Mouse (Mus musculus) limb, embryonic 14.5 days (tissue): ENCODE results near the gene Rnf5. TPM values are rescaled to one million over a fixed set of nuclear protein-coding genes. Genes with fewer than 3 reads are reported as not detected.
A peak's percentile ranks its signal among the peaks of the same experiment; 100 is the strongest.

Experiments used
- ATAC-seq: fragments of 200-750 bp; cut with Nextera tagmentation; 2 replicates; pipeline ENCODE4 v1.8.0; 2017; ENCODE audit warnings: low read depth, moderate number of reproducible peaks, moderate TSS enrichment; ENCODE audit not compliant: low FRiP score
- DNase-seq: peaks from one replicate; pipeline ENCODE4 v3.0.0-alpha.2; 2015; ENCODE audit warnings: low spot score
- H3K27ac ChIP-seq: fragments of 300-500 bp; sonication (generic); replicated peaks from 2 replicates; pipeline ENCODE4 v1.5.1; 2014; ENCODE audit warnings: low read depth, mild to moderate bottlenecking, low read length, moderate library complexity, mixed read lengths
- H3K27me3 ChIP-seq: fragments of 300-500 bp; sonication (generic); 2 replicates; pipeline ENCODE4 v1.6.1; 2014; ENCODE audit warnings: low read length, mixed read lengths; ENCODE audit not compliant: control insufficient read depth, insufficient read depth
- H3K36me3 ChIP-seq: fragments of 300-500 bp; sonication (generic); 2 replicates; pipeline ENCODE4 v1.6.1; 2014; ENCODE audit warnings: mild to moderate bottlenecking, low read length, moderate library complexity, mixed read lengths; ENCODE audit not compliant: control insufficient read depth, insufficient read depth
- H3K4me1 ChIP-seq: fragments of 300-500 bp; sonication (generic); 2 replicates; pipeline ENCODE4 v1.6.1; 2014; ENCODE audit warnings: antibody characterized with exemption, low read length, mixed read lengths; ENCODE audit not compliant: control insufficient read depth, insufficient read depth
- H3K4me2 ChIP-seq: fragments of 300-500 bp; sonication (generic); replicated peaks from 2 replicates; pipeline ENCODE4 v1.6.1; 2014; ENCODE audit warnings: low read depth, mild to moderate bottlenecking, low read length, moderate library complexity; ENCODE audit not compliant: severe bottlenecking
- H3K4me3 ChIP-seq: fragments of 300-500 bp; sonication (generic); replicated peaks from 2 replicates; pipeline ENCODE4 v1.5.1; 2014; ENCODE audit warnings: low read length
- H3K9ac ChIP-seq: fragments of 300-500 bp; sonication (generic); 2 replicates; pipeline ENCODE4 v1.6.1; 2014; ENCODE audit warnings: mild to moderate bottlenecking, low read depth, low read length, moderate library complexity; ENCODE audit not compliant: severe bottlenecking
- H3K9me3 ChIP-seq: fragments of 300-500 bp; sonication (generic); 2 replicates; pipeline ENCODE4 v1.6.1; 2016; ENCODE audit warnings: low read length; ENCODE audit not compliant: control insufficient read depth
- POLR2A ChIP-seq: fragments of 200-500 bp; IDR thresholded peaks from 2 replicates; pipeline ENCODE4 v1.8.0; 2012; ENCODE audit warnings: inconsistent platforms, mild to moderate bottlenecking, moderate library complexity, borderline replicate concordance; ENCODE audit not compliant: insufficient read depth, insufficient read length; ENCODE audit errors: extremely low read depth
- WGBS: fragments of 180-500 bp; shearing (Covaris S2); extraction: QIAGEN DNeasy Blood & Tissue Kit; methylation state at CpG from one replicate; pipeline ENCODE4 v1.1.7; 2014; 5-methylcytosine and 5-hydroxymethylcytosine counted together
- polyA plus RNA-seq, 2 experiments: library from polyadenylated mRNA; depleted of rRNA in 1 of 2; stranded (reverse) in 1 of 2; unstranded in 1 of 2; fragments of >200 nt; fragmentation: Nextera tagmentation in 1 of 2; extraction: Ambion mirVana in 1 of 2; gene quantifications; 2 replicates each; pipeline versions ENCODE4 v1.2.1 to v1.2.3; 2012 to 2014

Rnf5 gene
- polyA plus RNA-seq, 2 experiments = 79.5 to 103 TPM

DNA sequence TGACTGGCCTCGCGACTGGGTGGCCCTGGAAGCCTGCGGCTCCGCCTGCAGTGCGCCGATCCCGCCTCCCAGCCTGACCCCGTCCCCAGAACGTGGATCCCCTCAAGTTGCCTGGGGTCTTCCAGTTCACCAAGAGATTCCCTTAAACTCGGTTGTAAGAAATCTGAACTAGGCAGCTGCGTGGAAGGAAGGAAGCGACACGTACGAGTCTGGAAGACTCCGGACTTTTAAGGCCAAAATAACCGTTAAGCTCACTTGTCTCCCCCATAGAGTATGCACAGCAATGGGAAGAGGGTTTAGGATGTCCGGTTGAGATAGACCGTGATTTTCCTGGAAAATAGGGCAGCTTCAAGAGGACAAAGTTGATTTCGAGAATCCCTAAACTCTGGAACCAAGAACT, 15.7 kb downstream of the Rnf5 start:
- Histone ChIP-seq H3K27me3 (no peaks in the 10 kb centered on the region), H3K9me3 (no peaks in the 10 kb centered on the region), H3K4me2 (peak overlapping the region; percentile 98), H3K36me3 (no peaks in the 10 kb centered on the region), H3K9ac (peak overlapping the region; percentile 90), H3K4me3 (peak overlapping the region; percentile 75), H3K27ac (peak overlapping the region; percentile 95), H3K4me1 (peaks cover 40% of the 10 kb centered on the region)
- DNase-seq (no peak), ATAC-seq (0 out of 2 replicates have a peak, but pooled peaks have one; percentile 0)
- 4% methylated on average over 19 of the region's 19 CpGs for WGBS
- no peak for TF ChIP-seq POLR2A

DNA sequence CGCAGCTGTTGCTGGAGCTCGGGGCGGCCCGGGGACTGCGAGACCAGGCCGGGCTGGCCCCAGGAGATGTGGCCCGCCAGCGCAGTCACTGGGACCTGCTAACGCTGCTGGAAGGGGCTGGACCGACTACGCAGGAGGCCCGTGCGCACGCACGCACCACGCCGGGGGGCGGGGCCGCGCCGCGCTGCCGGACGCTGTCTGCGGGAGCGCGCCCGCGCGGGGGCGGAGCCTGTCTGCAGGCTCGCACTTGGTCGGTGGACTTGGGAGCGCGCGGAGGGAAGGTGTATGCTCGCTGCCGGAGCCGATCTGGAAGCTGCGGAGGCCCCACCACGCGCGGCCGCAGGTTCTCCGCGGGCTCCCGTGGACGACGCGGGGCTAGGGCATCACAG, 16.1 kb downstream of the Rnf5 start:
- no peaks in the 10 kb centered on the region for H3K9me3 ChIP-seq
- WGBS = 0% methylated on average over 25 of the region's 50 CpGs
- peak; percentile 95 for DNase-seq
- ATAC-seq = peak; percentile 84
- peak overlapping the region; percentile 75 for H3K4me3 ChIP-seq
- H3K9ac ChIP-seq = peak overlapping the region; percentile 90
- peak overlapping the region; percentile 98 for H3K4me2 ChIP-seq
- H3K27me3 ChIP-seq = no peaks in the 10 kb centered on the region
- H3K36me3 ChIP-seq = no peaks in the 10 kb centered on the region
- peaks cover 40% of the 10 kb centered on the region for H3K4me1 ChIP-seq
- TF ChIP-seq POLR2A = 0 out of 2 replicates have a peak, but pooled peaks have one; percentile 52
- H3K27ac ChIP-seq = peak overlapping the region; percentile 95

DNA sequence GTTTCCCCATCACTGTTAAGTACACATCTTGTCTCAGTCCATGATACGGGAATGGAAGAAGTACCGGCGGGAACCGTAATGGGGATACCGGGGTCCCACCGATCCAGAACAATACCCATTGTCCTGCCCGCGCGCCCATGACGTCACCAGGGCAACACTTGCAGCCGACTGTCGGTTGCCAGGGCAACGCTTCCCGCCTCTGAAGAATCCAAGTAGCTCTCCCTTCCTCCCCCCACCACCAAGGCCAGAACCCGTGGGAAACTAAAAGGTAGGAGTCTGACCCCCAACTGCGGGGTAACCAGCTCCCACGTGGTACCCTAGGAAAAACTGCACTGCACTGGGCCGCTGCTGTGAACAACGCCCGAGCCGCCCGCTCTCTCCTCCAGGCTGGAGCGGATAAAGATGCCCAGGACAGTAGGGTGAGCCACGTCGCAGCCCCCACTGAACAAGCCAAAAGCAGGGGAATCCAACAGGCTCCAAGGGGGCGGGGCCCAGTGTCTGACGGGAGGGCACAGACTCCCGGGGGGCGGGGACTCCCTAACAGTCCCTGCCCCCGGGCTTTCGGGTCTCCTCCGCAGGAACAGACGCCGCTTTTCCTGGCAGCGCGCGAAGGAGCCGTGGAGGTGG, 16.6 kb downstream of the Rnf5 start:
- 2% methylated on average over 35 of the region's 38 CpGs for WGBS
- peak overlapping the region; percentile 98 for H3K4me2 ChIP-seq
- peaks cover 40% of the 10 kb centered on the region for H3K4me1 ChIP-seq

DNA sequence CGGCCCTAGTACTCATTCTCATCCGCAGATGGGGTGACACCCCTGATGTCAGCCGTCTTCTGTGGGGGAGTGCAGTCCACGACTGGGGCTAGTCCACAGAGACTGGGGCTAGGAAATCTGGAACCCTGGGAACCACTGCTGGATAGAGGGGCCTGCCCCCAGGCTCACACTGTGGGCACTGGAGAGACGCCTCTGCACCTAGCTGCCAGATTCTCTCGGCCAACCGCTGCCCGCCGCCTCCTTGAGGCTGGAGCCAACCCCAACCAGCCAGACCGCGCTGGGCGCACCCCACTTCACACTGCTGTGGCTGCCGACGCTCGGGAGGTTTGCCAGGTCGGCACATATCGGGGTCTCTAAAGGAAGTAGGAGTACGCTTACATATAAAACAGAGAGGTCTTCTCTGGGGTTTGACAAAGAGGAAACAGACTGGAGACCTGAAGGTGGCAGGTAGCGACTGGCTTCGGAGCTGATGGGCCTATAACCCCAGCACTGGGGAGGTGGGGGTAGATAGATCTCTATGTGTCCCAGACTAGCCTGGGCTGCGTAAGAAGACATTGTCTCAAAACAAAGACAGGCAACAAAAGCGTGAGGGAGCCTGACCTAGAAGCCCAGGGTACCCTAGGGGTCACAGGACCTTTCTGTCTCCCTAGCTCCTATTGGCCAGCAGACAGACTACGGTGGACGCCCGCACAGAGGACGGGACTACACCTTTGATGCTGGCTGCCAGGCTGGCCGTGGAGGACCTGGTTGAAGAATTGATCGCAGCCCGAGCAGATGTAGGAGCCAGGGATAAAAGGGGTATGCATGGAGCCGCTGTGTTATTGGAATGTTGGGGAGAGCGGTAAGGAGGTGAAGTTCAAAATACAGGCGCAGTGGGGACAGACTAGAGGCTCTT, 17.4 kb downstream of the Rnf5 start:
- Histone ChIP-seq H3K36me3 (no peaks in the 10 kb centered on the region), H3K9me3 (no peaks in the 10 kb centered on the region), H3K27ac (peak overlapping the region; percentile 95), H3K4me3 (peak overlapping the region; percentile 75), H3K9ac (peak overlapping the region; percentile 90), H3K27me3 (no peaks in the 10 kb centered on the region), H3K4me2 (peak overlapping the region; percentile 98), H3K4me1 (peaks cover 36% of the 10 kb centered on the region)
- 0 out of 2 replicates have a peak, but pooled peaks have one; percentile 4 for TF ChIP-seq POLR2A
- DNase-seq (no peak), ATAC-seq (0 out of 2 replicates have a peak, but pooled peaks have one; percentile 0)
- 24% methylated on average over 32 of the region's 32 CpGs for WGBS

More for the DNA sequence above, 16.6 kb downstream of the Rnf5 start:
- Histone ChIP-seq H3K36me3 (no peaks in the 10 kb centered on the region), H3K27ac (peak overlapping the region; percentile 95), H3K9ac (peak overlapping the region; percentile 90), H3K9me3 (no peaks in the 10 kb centered on the region), H3K4me3 (peak overlapping the region; percentile 75), H3K27me3 (no peaks in the 10 kb centered on the region)
- peak; percentile 93 for DNase-seq
- TF ChIP-seq POLR2A = peak; percentile 55; the same call in 1 of the 2 replicates
- ATAC-seq = peak; percentile 86

DNA sequence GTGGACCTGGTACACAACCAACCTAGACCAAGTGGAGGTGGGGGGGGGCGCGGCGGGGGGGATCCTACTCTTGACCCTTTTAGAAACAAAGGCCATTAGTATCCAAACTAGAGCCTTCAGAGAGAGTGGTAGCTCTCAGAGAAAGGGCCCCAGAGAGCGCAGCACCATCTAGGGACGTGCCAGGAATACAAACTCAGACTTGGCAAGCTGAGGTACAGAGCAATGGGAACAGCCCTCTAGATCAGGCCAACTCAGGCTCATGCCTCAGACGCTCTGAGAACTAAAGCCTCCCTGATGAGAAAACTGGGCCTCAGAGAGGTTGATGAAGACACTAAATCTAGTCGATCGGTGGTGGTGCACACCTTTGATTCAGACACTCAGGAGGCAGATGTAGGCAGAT, 18.4 kb downstream of the Rnf5 start:
- no peak overlapping the region for H3K4me2 ChIP-seq
- no peak for DNase-seq
- H3K4me3 ChIP-seq = no peak overlapping the region
- no peak overlapping the region for H3K9ac ChIP-seq
- 96% methylated on average over 8 of the region's 8 CpGs for WGBS
- H3K4me1 ChIP-seq = peaks cover 29% of the 10 kb centered on the region
- no peak overlapping the region for H3K27ac ChIP-seq
- ATAC-seq = no peak
- H3K27me3 ChIP-seq = no peaks in the 10 kb centered on the region
- no peaks in the 10 kb centered on the region for H3K36me3 ChIP-seq
- H3K9me3 ChIP-seq = no peaks in the 10 kb centered on the region
- TF ChIP-seq POLR2A = no peak
